Mouse (Mus musculus) cerebellum, postnatal 10 days (tissue): ENCODE results near the gene Urgcp.
"Not testable (repeated sequence)": the region's sequence is repeated elsewhere in the genome, so short reads cannot be mapped to it uniquely, and the experiment has no call there.

Source experiments
- DNase-seq, 2 experiments: peaks; one replicate each; pipeline ENCODE4 v3.0.0; 2021; ENCODE audit warnings: mixed read lengths in 2 of 2

The Urgcp gene

GRCm38 (mm10) chr11:5761820-5762632 is at the start of gene Urgcp:
Urgcp (minus strand) TSS chr11:5762376.
- peak; percentile 97 for DNase-seq

GRCm38 (mm10) chr11:5809487-5809886 is 47.3 kb upstream of the Urgcp start:
- not testable (repeated sequence) for DNase-seq

GRCm38 (mm10) chr11:5807956-5808355 is 45.8 kb upstream of the Urgcp start:
- no peak for DNase-seq

GRCm38 (mm10) chr11:5805711-5806110 is 43.5 kb upstream of the Urgcp start:
- DNase-seq: no peak

- no peak for DNase-seq
These were observed 42.0 kb upstream of the Urgcp start for GRCm38 (mm10) chr11:5804174-5804573.

- DNase-seq: peak; percentile 29 to 38
These were observed 41.4 kb upstream of the Urgcp start, which contains the start of gene Pgam2 for GRCm38 (mm10) chr11:5803551-5803981. Pgam2 (minus strand) TSS chr11:5803733.

- DNase-seq: no peak
These were observed 40.5 kb upstream of the Urgcp start for GRCm38 (mm10) chr11:5802457-5803217.

- DNase-seq: no peak
These were observed 39.8 kb upstream of the Urgcp start for GRCm38 (mm10) chr11:5802005-5802404.

- no peak for DNase-seq
These were observed 39.3 kb upstream of the Urgcp start for GRCm38 (mm10) chr11:5801511-5801910.

GRCm38 (mm10) chr11:5799621-5800490 is 37.7 kb upstream of the Urgcp start:
- DNase-seq: no peak

GRCm38 (mm10) chr11:5797928-5798327 is 35.8 kb upstream of the Urgcp start:
- no peak for DNase-seq

- DNase-seq: no peak
These were observed 35.2 kb upstream of the Urgcp start for GRCm38 (mm10) chr11:5797371-5797770.

- no peak for DNase-seq
These were observed 34.8 kb upstream of the Urgcp start for GRCm38 (mm10) chr11:5796939-5797338.

GRCm38 (mm10) chr11:5795706-5796105 is 33.5 kb upstream of the Urgcp start:
- peak; percentile 70 to 75 for DNase-seq

- peak in 1 of 2 experiments; percentile 38 for DNase-seq
These were observed 33.1 kb upstream of the Urgcp start for GRCm38 (mm10) chr11:5795290-5795689.

- no peak for DNase-seq
These were observed 28.3 kb upstream of the Urgcp start for GRCm38 (mm10) chr11:5790431-5790830.

GRCm38 (mm10) chr11:5789754-5790333 is 27.7 kb upstream of the Urgcp start:
- DNase-seq: no peak

GRCm38 (mm10) chr11:5789071-5789753 is 27.0 kb upstream of the Urgcp start:
- no peak for DNase-seq

- DNase-seq: peak; percentile 97
These were observed 26.2 kb upstream of the Urgcp start, which contains the start of gene Dbnl for GRCm38 (mm10) chr11:5788056-5789014. Dbnl (plus strand) TSS chr11:5788488.

GRCm38 (mm10) chr11:5787671-5788055 is 25.5 kb upstream of the Urgcp start:
- DNase-seq: no peak

GRCm38 (mm10) chr11:5785732-5786131 is 23.6 kb upstream of the Urgcp start:
- no peak for DNase-seq
